Mouse (Mus musculus) intestine, embryonic 15.5 days (tissue): ENCODE results near the gene Wdr86. TPM values are rescaled to one million over a fixed set of nuclear protein-coding genes. Genes with fewer than 3 reads are reported as not detected.

Experiments used
- polyA plus RNA-seq: library from polyadenylated mRNA; unstranded; fragments of >200 nt; fragmentation: Nextera tagmentation; extraction: Ambion mirVana; gene quantifications from 2 replicates; pipeline ENCODE4 v1.2.1, GENCODE M21; 2015

Gene Wdr86
- polyA plus RNA-seq, 1 experiment from 2014 or later: 10.6 TPM

Other genes with a start within 250 kb of the Wdr86 start
- 0.06 TPM in 1 of 2 replicates, not detected in the other for gene Gbx1, start 203.5 kb downstream of the Wdr86 start, polyA plus RNA-seq
- gene Asb10, start 189.7 kb downstream of the Wdr86 start, polyA plus RNA-seq: 0.33 and 0.40 TPM in 2 replicates
- gene 4931409K22Rik, start 173.9 kb downstream of the Wdr86 start, polyA plus RNA-seq: 0.05 and 0.08 TPM in 2 replicates
- gene Abcf2, start 153.3 kb downstream of the Wdr86 start, polyA plus RNA-seq: 86.0 and 87.1 TPM in 2 replicates
- 14.7 and 16.0 TPM in 2 replicates for gene Chpf2, start 144.0 kb downstream of the Wdr86 start, polyA plus RNA-seq
- 15.5 and 18.4 TPM in 2 replicates for gene Smarcd3, start 106.3 kb downstream of the Wdr86 start, polyA plus RNA-seq
- 26.8 and 29.0 TPM in 2 replicates for gene Nub1, start 45.2 kb downstream of the Wdr86 start, polyA plus RNA-seq
- gene Crygn, start 27.3 kb upstream of the Wdr86 start, polyA plus RNA-seq: 1.3 and 1.8 TPM in 2 replicates
- gene Rheb, start 111.9 kb upstream of the Wdr86 start, polyA plus RNA-seq: 209 and 246 TPM in 2 replicates